19 mouse cellular contexts compared by ENCODE assay signal in the genomic region with DNA sequence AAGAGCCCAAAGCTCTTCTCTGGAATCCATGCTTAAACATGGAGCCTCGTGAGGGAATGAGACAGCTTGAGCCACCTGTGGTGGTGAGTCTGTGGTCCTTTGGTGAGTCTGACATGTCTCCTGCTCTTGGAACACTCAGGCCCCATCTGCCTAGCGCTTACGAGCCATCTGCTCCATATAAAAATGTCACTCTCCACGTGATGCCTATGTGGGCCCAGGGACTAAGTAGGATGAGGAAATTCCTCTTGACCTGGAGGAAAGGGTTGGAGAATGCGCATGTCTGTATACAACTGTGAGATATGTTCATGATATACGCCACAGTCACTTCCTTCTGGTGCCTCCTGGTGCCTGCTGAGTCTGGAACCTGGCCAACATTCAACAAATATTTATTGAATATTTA. TPM values are rescaled to one million over a fixed set of nuclear protein-coding genes. Genes with fewer than 3 reads are reported as not detected.
DNase-seq lines count a peak whose midpoint lies in the region; ATAC-seq and TF ChIP-seq lines count a peak whose summit lies in the region.
"Had no signal": no experiment of that assay in that cellular context is flagged by ENCODE, and none has a peak within 500 bp of the region (broad histone marks: within the 10 kb centered on the region; RNA-seq: fewer than 3 reads in every experiment).

No protein-coding gene starts in this region.

- no peak for ATAC-seq in heart, embryonic 12.5 days (ENCODE audit: insufficient number of reproducible peaks, low FRiP score)
- ATAC-seq in midbrain, postnatal 0 days (ENCODE audit: low FRiP score), result no peak
- peak; percentile 79 for ATAC-seq in stomach, postnatal 0 days (ENCODE audit: low FRiP score, low TSS enrichment)

- peaks cover 19% of the 10 kb centered on the region for H3K4me1 ChIP-seq in heart, embryonic 12.5 days (replicated peaks)
- H3K4me1 ChIP-seq in midbrain, postnatal 0 days (ENCODE audit: insufficient read depth, low read length), result no peaks in the 10 kb centered on the region
- 0 out of 2 replicates have a peak, but pooled peaks cover 7% of the 10 kb centered on the region for H3K4me1 ChIP-seq in midbrain, embryonic 10.5 days
- 0 out of 2 replicates have a peak, but pooled peaks cover 3% of the 10 kb centered on the region for H3K4me1 ChIP-seq in stomach, postnatal 0 days (replicated peaks; ENCODE audit: control insufficient read depth, insufficient read depth)

- peak; percentile 66 for DNase-seq in heart, adult 11 months
- DNase-seq in midbrain, postnatal 0 days (ENCODE audit: low spot score), result peak; percentile 67
- no peak for DNase-seq in midbrain, embryonic 10.5 days (ENCODE audit: low spot score)
- peak; percentile 83 to 91 for DNase-seq in cerebellum, postnatal 14 days
- no peak for DNase-seq in stomach, postnatal 0 days (ENCODE audit: low spot score)
- no peak for DNase-seq in natural killer cell, adult 2 months (ENCODE audit: low spot score in 2 of 2)
- no peak for DNase-seq in retina, embryonic 14.5 days (ENCODE audit: low spot score)
- DNase-seq: kidney, adult 2 months; kidney, postnatal 25 days; liver, postnatal 0 days had no signal

- no peaks in the 10 kb centered on the region for H3K9me3 ChIP-seq in heart, embryonic 12.5 days (replicated peaks)
- H3K9me3 ChIP-seq in midbrain, postnatal 0 days (ENCODE audit: low read length), result no peaks in the 10 kb centered on the region
- no peaks in the 10 kb centered on the region for H3K9me3 ChIP-seq in midbrain, embryonic 10.5 days (replicated peaks)
- no peaks in the 10 kb centered on the region for H3K9me3 ChIP-seq in stomach, postnatal 0 days (ENCODE audit: control insufficient read depth, low read length)
- H3K9me3 ChIP-seq: heart, embryonic 15.5 days; limb, embryonic 13.5 days; neural tube, embryonic 15.5 days had no signal

- H3K4me3 ChIP-seq in heart, embryonic 12.5 days, result no peak overlapping the region
- H3K4me3 ChIP-seq in midbrain, postnatal 0 days (ENCODE audit: low read depth, low read length), result no peak overlapping the region
- H3K4me3 ChIP-seq in midbrain, embryonic 10.5 days, result no peak overlapping the region
- no peak overlapping the region for H3K4me3 ChIP-seq in stomach, postnatal 0 days (ENCODE audit: low read depth, low read length)
- H3K4me3 ChIP-seq: heart, embryonic 15.5 days; limb, embryonic 13.5 days; neural tube, embryonic 15.5 days had no signal

- no peaks in the 10 kb centered on the region for H3K36me3 ChIP-seq in heart, embryonic 12.5 days
- no peaks in the 10 kb centered on the region for H3K36me3 ChIP-seq in midbrain, postnatal 0 days (ENCODE audit: insufficient read depth, low read length)
- H3K36me3 ChIP-seq in midbrain, embryonic 10.5 days, result no peaks in the 10 kb centered on the region
- no peaks in the 10 kb centered on the region for H3K36me3 ChIP-seq in stomach, postnatal 0 days (ENCODE audit: control insufficient read depth, insufficient read depth, low read length)
- H3K36me3 ChIP-seq: heart, embryonic 15.5 days; limb, embryonic 13.5 days; neural tube, embryonic 15.5 days had no signal

- no peak overlapping the region for H3K9ac ChIP-seq in heart, embryonic 12.5 days
- H3K9ac ChIP-seq in midbrain, postnatal 0 days (replicated peaks; ENCODE audit: low read length, poor library complexity, severe bottlenecking), result no peak overlapping the region
- no peak overlapping the region for H3K9ac ChIP-seq in stomach, postnatal 0 days (ENCODE audit: low read length)
- H3K9ac ChIP-seq: heart, embryonic 15.5 days; limb, embryonic 13.5 days; liver, postnatal 0 days; neural tube, embryonic 15.5 days had no signal

- peaks cover 6% of the 10 kb centered on the region for H3K27me3 ChIP-seq in heart, embryonic 12.5 days (replicated peaks)
- H3K27me3 ChIP-seq in midbrain, postnatal 0 days (ENCODE audit: insufficient read depth, low read length), result no peaks in the 10 kb centered on the region
- no peaks in the 10 kb centered on the region for H3K27me3 ChIP-seq in midbrain, embryonic 10.5 days (ENCODE audit: low read depth, poor library complexity, severe bottlenecking)
- H3K27me3 ChIP-seq in stomach, postnatal 0 days (ENCODE audit: control insufficient read depth, insufficient read depth, low read length), result no peaks in the 10 kb centered on the region
- H3K27me3 ChIP-seq: heart, embryonic 15.5 days; limb, embryonic 13.5 days; neural tube, embryonic 15.5 days had no signal

- no peak overlapping the region for H3K4me2 ChIP-seq in heart, embryonic 12.5 days
- no peak overlapping the region for H3K4me2 ChIP-seq in midbrain, postnatal 0 days (ENCODE audit: low read depth, low read length, poor library complexity, severe bottlenecking)
- H3K4me2 ChIP-seq in stomach, postnatal 0 days (replicated peaks; ENCODE audit: low read depth), result no peak overlapping the region
- H3K4me2 ChIP-seq: heart, embryonic 15.5 days; limb, embryonic 13.5 days; neural tube, embryonic 15.5 days had no signal

- TF ChIP-seq CTCF in midbrain, postnatal 0 days (IDR thresholded peaks at IDR 0.05), result no peak
- no peak for TF ChIP-seq CTCF in stomach, postnatal 0 days (IDR thresholded peaks at IDR 0.05; ENCODE audit: low read depth)

- H3K27ac ChIP-seq in heart, embryonic 12.5 days (ENCODE audit: poor library complexity, severe bottlenecking), result no peak overlapping the region
- H3K27ac ChIP-seq in midbrain, postnatal 0 days (ENCODE audit: low read depth, low read length), result no peak overlapping the region
- H3K27ac ChIP-seq in midbrain, embryonic 10.5 days (replicated peaks), result no peak overlapping the region
- H3K27ac ChIP-seq in stomach, postnatal 0 days (replicated peaks), result no peak overlapping the region
- H3K27ac ChIP-seq: heart, embryonic 15.5 days; limb, embryonic 13.5 days; neural tube, embryonic 15.5 days had no signal

- 68% methylated on average over 6 of the region's 6 CpGs for WGBS in heart, embryonic 12.5 days
- WGBS in midbrain, postnatal 0 days, result 75% methylated on average over 6 of the region's 6 CpGs
- WGBS in midbrain, embryonic 10.5 days, result 85% methylated on average over 6 of the region's 6 CpGs
- WGBS in stomach, postnatal 0 days, result 43% methylated on average over 6 of the region's 6 CpGs

- no peak for TF ChIP-seq EP300 in stomach, postnatal 0 days (optimal IDR thresholded peaks at IDR 0.05)

RNA-seq across cellular contexts. Expression of a gene that starts 18.4 kb away (rescaled TPM):
- polyA plus RNA-seq in heart, embryonic 12.5 days (2016; fragmentation: Nextera tagmentation; extraction: Ambion mirVana), result 57.1 and 60.7 TPM in 2 replicates
- total RNA-seq in midbrain, postnatal 0 days (2014; rRNA removed), result 73.6 and 91.0 TPM in 2 replicates
- 63.0 and 67.8 TPM in 2 replicates for polyA plus RNA-seq in midbrain, postnatal 0 days (2015; fragmentation: Nextera tagmentation; extraction: Ambion mirVana)
- 8.9 and 14.6 TPM in 2 replicates for polyA plus RNA-seq in midbrain, embryonic 10.5 days (2016; fragmentation: Nextera tagmentation; extraction: Ambion mirVana)
- polyA plus RNA-seq in stomach, postnatal 0 days (2015; fragmentation: Nextera tagmentation; extraction: Ambion mirVana), result 197 and 213 TPM in 2 replicates

RNA-seq across cellular contexts. Expression of a gene that starts 49.6 kb away (rescaled TPM):
- polyA plus RNA-seq in heart, embryonic 12.5 days (2016; fragmentation: Nextera tagmentation; extraction: Ambion mirVana), result not detected in 2 replicates
- not detected in 2 replicates for total RNA-seq in midbrain, postnatal 0 days (2014; rRNA removed)
- polyA plus RNA-seq in midbrain, postnatal 0 days (2015; fragmentation: Nextera tagmentation; extraction: Ambion mirVana), result not detected in 2 replicates
- polyA plus RNA-seq in midbrain, embryonic 10.5 days (2016; fragmentation: Nextera tagmentation; extraction: Ambion mirVana), result not detected in 2 replicates
- not detected in 2 replicates for polyA plus RNA-seq in stomach, postnatal 0 days (2015; fragmentation: Nextera tagmentation; extraction: Ambion mirVana)
- total RNA-seq: granulocyte monocyte progenitor cell, adult 5-6 weeks; layer of hippocampus, postnatal 10 days had no signal
- polyA plus RNA-seq: embryonic facial prominence, embryonic 14.5 days; forebrain, embryonic 11.5 days; heart, embryonic 15.5 days; hindbrain, embryonic 11.5 days; kidney, adult 2 months; limb, embryonic 13.5 days; liver, postnatal 0 days; neural tube, embryonic 15.5 days had no signal

Comparison
In these comparisons a context has a peak if more than half of its experiments do, and no peak if none do; other contexts are left out.
1. DNase-seq: peak in heart, adult 11 months (single experiment), midbrain, postnatal 0 days (single experiment) and cerebellum, postnatal 14 days (2 of 2); none in midbrain, embryonic 10.5 days (single experiment), stomach, postnatal 0 days (single experiment), natural killer cell, adult 2 months (0 of 2) and retina, embryonic 14.5 days (single experiment).